Mouse (Mus musculus) mesoderm, embryonic 11.5 days (tissue): ENCODE measurements around the gene Ube2k.
"Not testable (repeated sequence)": the region's sequence is repeated elsewhere in the genome, so short reads cannot be mapped to it uniquely, and the experiment has no call there.

Source experiments
- DNase-seq: peaks from one replicate; pipeline ENCODE4 v3.0.0-alpha.2; 2012; ENCODE audit warnings: low read depth, low spot score

Ube2k gene

DNA sequence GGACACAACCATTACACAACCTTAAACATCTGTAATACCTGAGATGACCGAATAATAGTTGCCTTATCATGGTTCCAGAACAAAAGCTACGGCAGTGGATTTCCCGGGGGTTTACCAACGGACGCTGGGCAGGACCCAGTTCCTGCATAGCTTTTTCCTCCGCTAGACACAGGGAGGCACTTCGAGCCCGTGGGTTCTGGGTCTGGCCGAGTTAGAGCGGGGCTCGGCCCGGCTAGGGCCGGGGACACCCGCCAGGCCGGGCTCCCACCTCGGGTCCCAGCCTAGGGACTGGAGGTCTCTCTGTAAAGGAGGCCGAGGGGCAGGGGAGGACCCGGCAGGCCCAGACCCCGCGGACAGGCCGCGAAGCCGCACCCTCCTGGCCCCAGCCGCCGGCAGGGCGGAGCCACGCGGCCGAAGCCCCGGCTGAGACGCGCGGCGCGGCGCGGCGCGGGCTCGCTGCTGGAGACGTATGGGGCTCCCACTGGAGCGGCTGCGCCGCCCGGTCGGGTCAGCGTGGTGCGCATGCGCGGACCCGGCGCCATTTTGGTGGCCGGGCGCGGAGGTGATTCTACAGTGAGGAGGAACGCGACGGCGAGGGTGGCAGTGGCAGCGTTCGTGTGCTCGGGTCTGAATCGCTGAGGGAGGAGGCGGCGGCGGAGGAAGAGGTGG lies at the start of gene Ube2k, which contains the start of gene Smim14:
TSS of gene Ube2k (plus strand) at position 483 of the 669 bp plus-strand sequence.
TSS of gene Smim14 (minus strand) at position 434 of the 669 bp plus-strand sequence.
- DNase-seq: peak; percentile 96

DNA sequence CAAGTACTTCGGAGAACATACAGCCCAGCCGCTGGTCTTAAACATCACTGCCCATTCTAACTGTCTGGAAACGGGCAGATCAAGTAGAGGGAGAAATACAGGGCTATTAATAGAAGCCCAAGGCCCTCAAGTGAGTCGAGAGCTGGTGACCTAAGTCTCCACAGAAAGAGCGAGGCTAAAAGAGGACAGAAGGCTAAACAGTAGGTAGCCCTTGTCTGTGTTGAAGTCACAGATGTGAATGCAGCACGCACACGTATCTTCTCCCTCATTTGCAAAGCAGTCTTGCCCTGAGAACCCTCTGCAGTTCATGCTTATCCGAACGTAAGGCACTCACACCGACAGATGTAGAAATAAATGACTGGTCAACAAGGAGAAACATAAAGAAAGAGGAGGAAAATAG lies 49.7 kb upstream of the Ube2k start:
- DNase-seq: no peak

DNA sequence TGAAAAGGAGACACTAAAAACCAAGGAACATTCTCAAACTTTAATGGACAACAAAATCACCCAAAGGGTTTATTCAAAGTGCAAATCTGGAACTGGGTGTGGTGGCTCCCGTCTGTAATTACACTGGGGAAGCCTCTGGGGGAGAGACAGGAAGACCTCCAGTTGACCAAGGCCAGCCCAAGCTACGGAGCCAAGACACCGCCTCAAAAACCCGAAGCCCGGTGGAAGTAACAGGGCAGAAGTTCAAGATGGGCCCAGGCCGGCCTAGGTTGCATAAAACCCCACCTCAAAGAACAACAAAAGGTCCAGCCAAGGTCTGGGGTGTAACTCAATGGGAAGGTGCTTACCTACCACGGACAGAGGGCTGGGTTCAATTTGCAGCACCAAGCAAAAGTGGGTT lies 48.3 kb upstream of the Ube2k start:
- DNase-seq: no peak

DNA sequence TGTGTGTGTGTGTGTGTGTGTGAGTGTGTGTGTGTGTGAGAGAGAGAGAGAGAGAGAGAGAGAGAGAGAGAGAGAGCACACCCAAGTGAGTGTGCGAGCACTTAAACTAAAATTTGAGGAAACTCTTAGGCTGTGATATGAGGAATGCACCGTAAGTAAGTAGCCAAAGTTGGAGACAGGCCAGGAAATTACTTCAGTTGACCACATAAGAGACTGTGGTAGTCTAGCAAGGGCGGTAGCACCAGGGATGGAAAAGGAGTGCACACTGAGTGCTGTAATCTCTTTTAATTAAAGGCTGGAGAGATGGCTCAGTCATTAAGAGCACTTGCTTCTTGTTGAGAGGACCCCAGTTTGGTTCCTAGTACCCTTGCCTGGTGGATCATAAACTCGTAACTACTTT lies 47.2 kb upstream of the Ube2k start:
- DNase-seq: no peak

DNA sequence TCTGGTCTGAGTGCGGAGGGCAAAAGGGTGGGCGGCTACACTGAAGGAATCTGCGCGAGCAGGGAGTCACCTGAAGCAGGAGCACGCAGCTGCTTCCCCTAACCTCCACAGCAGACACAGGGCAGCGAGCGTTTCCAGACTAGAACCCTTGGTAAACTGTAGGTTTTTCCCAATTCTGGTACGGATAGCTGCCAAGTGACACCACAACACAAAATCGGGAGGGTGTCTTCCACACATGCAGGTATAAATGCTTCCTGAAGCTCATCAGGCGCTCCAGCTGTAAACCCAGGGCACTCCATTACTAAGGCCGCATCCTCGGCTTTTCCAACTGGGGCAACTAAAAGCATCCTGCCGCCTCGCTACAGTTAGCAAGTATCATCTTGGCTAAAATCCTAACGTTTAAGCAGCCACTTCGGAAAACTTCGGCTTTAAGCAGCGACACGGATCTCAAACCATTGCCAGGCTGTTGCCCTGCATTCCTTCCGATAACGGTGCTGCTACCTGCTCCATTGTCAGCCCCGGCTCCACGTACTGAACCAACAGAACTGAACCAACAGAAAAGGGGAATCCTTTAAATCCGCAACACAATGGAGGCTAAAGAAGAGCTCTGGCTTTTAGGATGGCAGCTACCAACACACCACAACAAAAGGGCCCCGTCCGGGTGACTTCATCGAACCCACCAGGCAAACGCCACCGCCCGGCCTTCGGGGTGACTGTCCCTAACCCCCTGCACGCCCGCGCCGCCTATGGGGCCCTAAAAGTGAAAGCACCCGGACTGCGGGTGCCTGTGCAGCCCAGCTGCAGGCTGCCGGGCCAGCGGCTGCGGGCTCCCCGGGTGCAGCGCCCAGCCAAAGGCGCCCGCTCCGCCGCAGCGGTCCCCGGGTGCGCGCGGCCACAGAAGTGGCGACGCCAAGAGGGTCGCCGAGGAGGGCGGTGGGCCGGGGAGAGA lies 45.0 kb upstream of the Ube2k start:
- peak; percentile 59 for DNase-seq

DNA sequence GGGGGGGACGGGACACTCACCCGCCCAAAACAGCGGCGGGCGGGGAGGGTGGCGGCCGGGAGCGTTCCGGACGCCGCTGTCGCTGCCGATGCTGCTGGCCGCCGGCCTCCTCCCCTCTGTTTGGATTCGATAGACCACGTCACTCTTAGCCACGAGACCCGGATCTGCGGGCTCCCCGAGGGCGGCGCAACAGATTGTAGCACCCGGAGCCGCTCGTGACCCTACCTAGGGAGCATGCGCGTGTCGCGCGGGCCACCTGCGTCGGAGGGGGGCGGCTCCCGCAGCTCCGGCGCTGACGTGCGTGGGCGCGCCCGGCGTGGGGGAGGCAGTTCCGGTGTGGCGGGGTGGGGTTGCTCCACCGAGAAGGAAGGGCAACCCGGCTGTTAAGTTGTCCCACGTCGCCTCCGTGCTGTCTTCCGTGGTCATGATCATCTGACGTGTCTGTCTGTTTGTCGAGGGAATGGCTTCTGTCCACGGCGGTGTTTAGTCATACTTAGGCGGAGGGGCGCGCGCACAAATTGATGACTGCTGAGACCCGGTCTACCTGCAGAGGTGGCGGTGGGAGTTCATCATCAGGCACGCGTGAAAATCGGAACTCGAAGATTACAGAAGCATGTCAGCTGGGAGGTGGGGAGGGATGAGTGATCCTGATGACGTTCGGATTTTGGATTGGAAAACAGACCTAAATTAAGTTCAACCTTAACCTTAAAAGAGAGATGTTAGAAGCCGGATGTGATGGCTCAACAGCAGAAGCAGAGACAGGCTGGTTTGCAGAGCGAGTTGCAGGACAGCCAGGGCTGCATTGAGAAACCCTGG lies 44.1 kb upstream of the Ube2k start, which contains the start of gene Gm43552:
TSS of gene Gm43552 (minus strand) at position 118 of the 816 bp plus-strand sequence.
- DNase-seq: peak; percentile 91

DNA sequence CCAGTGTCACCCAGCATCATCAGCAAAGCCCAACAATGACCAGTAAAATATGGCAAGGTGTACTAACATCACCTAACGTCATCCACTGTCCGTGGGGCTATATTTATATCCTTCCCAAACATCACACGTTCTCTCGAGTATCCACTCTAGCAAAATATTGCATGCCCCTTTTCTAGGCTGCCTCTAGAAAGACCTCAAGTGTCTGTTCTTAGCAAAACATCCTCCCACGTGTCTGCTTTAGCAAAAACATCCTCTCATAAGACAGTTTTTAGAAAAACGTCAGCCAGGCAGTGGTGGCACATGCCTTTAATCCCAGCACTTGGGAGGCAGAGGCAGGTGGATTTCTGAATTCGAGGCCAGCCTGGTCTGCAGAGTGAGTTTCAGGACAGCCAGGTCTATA lies 36.8 kb upstream of the Ube2k start:
- DNase-seq: no peak

DNA sequence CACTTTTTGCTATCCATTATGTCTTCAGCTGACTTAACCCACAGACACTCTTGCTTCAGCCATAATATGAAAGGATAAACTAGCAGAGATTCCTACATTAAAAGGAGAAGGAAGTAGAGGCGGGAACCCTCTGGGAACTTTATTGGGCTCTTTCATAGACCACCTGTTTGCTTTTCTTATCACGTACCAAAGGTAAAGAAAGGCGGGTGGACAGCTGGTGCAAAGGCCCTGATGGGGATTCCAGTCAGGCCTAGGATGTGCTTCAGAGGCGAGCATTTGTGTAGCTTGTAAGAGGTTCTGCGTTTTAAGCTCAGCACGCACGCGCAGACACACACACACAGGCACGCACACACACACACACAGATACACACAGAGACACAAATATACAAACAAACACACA lies 35.6 kb upstream of the Ube2k start:
- no peak for DNase-seq

DNA sequence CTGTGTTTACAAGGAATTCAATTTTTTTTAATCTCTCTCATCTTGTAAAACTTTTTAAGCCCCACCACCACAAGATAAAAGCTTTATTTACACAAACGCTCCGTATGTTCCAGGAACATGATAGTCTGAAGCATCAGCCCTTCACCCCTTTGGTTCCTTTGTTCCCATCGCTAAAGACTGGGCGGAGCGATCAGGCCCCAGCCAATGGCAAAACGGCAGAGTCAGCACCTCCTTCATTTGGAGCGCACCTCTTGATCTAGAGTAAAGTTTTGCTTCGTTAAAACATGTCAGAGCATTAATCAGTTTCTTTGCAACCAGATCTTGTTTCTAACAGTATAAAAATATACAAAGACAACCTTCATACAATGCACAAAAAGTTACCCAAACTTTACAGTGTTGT lies 31.2 kb upstream of the Ube2k start:
- DNase-seq: peak; percentile 54

DNA sequence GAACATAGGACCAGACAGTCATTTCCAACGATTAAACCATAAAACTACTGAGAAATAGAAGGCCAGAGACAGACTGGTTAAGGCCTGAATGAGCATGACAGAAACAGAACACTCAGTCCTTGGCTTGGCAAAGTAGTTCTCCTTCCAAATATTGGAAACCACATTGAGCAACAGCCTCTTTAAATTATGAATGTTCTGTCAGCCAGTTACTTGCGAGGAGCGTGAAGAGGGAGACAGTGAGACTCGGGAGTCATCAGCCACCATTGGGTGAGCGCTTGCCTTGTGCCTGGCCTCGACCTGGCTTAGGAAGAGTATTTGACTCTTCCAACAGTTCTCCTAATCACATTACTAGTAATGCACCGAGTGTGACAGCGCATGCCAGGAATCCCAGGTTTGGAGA lies 28.6 kb upstream of the Ube2k start:
- no peak for DNase-seq

DNA sequence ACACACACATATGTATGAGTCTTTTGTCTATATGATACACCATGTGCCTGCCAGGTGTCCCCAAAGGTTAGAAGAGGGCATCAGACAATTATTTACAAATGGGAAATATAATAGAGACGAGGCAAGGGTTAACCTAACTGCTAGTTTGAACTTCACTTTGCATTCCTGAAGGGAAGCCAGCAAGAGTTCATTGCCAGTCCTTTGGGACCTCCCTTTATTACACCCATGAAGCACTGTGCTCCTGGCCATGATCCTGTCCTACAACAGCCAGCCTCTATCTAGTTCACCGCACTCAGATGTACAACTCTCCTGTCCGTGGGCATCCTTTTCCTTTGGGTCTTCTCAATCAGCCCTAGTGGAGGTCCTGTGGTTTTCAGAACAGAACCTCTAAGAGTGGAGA lies 23.5 kb upstream of the Ube2k start:
- no peak for DNase-seq

DNA sequence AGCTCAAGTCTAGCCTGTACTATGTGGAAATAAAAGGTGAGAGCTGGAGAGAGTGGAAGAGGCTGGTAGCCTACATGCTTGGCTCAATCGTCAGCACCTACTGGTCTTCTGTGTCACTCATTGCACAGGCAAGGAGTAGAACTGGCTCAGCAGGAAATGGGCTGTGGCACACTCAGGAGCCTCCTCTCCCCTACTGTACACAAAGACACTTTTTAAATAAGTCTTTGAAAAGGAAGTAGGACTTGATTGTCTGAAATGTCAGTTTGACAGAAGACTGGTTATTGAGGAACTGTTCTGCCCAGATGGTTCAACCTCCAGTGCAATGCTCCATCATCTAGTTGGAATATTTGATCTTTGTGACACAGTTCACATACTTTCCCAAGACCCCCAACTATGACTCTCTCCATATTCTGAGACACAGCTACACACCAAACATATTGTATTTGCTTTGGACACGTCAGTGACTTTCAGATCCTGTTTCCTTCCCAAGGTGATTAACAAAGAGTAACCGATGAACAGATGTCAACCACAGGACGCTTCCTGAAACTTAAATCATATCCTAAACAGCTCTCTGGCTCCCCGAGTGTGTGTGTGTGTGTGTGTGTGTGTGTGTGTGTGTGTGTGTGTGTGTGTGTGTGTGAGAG lies 22.3 kb upstream of the Ube2k start:
- no peak for DNase-seq

DNA sequence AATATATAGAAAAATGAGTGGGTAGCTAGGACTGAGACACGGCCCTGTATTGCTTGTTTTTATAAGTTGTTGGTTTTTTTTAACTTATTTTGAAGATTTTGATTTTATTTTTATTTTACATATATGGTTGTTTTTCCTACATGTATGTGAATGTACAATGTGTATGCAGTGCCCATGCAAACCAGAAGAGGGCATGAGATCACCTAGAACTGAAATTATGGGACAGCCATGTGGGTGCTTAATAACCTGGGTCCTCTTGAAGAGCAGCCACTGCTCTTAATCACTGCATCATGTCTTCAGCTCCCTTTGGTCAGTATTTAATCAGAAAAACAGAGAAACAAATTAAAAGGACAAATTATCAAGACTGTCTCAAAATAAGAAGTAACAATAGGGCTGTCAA lies 15.2 kb upstream of the Ube2k start:
- no peak for DNase-seq

DNA sequence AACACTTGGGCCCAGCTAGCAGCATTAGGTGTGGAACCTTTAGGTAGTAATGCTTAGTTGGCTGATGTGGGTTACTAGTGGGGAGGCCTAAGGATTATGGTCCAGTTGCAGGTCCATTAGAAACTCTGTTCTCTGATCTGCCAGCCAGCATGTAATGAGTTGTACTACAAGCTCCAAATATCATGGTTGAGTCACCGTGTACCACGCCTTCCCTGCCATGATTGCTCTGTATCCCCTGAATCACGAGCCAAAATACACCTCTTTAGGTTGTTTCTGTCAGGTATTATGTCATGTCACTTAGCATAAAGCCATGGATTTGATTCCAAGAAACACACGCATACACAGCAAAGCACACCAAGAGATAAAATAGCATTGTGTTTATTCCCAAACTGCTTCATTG lies 12.2 kb upstream of the Ube2k start:
- DNase-seq: no peak

DNA sequence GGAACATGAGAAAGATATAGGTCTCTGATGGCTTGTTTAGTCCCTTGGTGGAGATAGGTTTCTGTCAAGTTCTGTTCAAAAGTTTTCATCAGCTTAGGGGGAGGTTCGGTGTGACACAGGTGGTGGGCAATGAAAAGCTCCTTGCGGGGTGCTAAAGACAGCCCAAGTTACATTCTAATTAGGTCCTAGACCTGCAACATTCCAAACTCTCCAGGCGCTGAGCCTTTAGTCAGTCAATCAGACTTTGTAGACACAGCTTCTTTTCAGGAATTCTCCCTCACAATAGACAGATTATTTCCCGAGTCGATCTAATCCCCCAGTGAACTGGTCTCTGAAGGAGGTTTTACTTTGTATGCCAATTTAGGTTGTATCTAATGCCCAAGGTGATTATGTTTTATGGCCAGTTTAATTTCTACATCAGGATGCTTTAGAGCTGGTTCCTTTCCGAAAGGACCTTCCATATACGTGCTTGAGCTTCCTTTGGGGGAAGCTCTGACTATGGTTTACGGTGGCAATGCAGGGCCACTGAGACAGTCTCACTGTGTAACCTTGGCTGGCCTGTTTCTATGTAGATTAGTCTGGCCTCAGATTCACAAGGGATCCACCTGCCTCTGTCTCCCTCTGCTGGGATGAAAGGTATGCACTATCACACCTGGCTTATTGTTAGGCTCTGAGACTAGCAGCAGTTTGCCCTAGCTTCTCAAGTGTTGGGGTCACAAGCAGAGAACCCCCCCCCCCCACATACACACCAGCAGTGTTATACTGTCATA lies 11.2 kb upstream of the Ube2k start:
- DNase-seq: no peak

DNA sequence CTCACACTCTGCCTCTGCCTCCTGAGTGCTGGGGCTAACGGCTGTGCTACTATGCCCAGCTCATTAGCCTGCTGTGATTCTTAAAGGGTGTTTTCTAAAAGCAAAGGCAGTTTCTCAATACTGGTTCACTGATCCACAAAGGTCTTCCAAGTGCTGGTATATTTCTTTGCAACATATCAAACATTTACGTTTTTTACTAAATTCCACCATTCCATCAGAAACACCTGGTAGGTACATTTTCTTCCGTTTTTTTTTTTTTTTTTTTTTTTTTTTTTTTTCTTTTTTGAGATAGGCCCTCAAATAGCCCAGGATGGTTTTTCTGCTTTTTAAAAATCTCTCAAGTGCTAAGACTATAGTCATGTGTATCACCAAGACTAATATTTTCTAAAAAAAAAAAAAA lies 5.8 kb upstream of the Ube2k start:
- no peak for DNase-seq

DNA sequence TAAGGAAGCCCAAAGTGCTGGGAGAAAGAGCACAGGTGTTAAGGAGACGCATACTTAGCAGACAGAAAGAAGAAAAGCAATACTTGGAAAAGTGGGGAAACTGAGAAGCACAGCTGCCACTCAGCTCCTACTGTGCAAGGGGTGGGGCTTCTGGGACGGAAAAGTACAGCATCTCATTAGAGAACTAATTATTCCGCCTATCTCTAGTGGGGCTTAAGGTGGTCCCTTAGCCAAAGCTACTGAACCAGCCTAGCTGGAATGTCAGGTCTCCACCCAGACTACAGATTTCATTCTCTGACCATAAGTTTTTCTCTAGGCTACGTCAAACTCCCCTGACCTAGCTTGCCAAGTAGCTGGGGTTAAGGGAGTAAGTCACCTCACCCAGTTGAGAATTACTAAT lies 2.5 kb upstream of the Ube2k start:
- no peak for DNase-seq

DNA sequence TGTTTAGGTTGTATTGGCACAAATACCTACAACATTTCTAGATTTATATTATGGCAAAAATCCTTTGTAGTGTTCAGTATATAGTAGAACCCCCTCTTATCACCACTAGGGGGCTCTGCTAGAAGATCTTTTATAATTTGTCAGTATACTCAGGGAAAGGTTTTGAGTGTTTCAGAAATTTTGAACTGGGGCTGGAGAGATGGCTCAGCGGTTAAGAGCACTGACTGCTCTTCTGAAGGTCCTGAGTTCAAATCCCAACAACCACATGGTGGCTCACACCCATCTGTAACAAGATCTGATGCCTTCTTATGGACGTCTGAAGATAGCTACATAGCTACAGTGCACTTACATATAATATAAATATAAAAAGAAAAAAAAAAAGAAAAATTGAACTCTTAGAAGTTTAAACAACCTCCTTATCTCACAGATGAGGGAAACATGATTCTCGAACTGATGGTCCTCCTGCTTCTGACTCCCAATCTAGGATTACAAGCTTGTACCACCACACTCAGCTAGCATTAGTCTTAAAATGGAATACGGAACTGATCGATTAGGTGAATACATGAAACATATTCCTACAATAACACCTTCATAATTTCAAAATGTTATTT lies 1.5 kb upstream of the Ube2k start:
- peak; percentile 50 for DNase-seq

DNA sequence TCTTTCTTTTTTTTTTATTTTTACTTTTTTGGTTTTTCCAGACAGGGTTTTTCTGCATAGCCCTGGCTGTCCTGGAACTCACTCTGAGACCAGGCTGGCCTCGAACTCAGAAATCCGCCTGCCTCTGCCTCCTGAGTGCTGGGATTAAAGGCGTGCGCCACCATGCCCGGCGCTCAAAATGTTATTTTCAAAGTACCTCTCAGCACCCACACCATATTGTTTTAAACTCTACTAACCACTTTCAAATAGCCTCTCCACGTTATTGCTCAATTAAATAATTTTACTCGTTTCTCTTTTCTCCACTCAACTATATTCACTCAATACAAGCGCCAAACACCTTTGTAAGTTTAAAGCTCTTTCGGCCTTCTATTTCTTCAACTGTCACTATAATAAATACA lies 966 bp upstream of the Ube2k start:
- DNase-seq: not testable (repeated sequence)

DNA sequence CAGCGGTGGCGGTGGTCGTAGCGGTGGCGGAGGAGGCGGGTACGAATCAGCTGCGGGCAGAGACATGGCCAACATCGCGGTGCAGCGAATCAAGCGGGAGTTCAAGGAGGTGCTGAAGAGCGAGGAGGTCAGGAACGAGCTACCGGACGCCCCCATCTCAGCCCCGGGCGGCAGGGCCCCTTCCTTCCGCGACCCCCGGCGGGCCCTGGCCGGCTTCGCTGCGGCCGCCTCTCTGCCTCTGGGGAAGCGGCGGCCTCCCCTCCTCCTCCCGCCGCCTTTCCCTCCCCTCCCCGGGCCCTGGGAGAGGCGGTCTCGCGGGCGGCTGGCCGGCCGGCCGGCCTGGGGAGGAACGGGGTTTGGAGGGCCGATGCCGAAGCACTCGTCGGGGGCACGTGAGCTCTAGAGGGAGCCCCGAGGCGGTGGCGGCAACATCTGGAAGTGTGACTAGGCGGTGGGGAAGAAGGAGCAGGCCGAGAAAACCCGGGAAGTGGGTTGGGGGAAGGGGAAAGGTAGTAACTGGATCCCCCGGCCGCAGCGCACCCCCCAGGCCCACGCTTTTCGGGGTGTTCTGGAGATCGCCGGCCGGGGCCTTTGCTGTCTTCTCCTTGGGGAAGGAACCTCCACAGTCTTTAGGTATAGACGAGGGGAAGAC lies 513 bp downstream of the Ube2k start:
- DNase-seq: peak; percentile 80
